Mouse (Mus musculus) ovary, postnatal 36 days (tissue): ENCODE results near the gene Miip.
A peak's percentile ranks its signal among the peaks of the same experiment; 100 is the strongest.
"Not testable (repeated sequence)": the region's sequence is repeated elsewhere in the genome, so short reads cannot be mapped to it uniquely, and the experiment has no call there.

Experiments
- DNase-seq: peaks from one replicate; pipeline ENCODE4 v3.0.0; 2022; ENCODE audit warnings: low spot score, mixed read lengths

Miip gene

GRCm38 (mm10) chr4:147869238-147869637 lies 622 bp upstream of the Miip start:
- no peak for DNase-seq

GRCm38 (mm10) chr4:147867563-147868449 lies 810 bp downstream of the Miip start:
- no peak for DNase-seq

DNA sequence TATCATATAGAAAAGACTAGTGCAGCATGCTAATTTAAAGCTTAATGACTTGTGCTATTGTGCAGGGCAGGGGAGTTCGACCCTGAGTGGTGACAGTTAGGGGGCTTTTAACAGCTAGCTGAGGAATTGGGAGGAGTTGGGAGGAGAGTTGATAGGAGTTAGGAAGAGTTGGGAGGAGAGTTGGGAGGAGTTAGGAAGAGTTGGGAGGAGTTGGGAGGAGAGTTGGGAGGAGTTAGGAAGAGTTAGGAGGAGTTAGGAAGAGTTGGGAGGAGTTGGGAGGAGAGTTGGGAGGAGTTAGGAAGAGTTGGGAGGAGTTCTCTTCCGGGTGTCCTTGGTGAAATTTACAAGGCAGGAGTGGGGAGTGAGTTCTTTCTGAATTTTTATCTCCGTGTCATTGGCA lies 1.8 kb downstream of the Miip start:
- not testable (repeated sequence) for DNase-seq

DNA sequence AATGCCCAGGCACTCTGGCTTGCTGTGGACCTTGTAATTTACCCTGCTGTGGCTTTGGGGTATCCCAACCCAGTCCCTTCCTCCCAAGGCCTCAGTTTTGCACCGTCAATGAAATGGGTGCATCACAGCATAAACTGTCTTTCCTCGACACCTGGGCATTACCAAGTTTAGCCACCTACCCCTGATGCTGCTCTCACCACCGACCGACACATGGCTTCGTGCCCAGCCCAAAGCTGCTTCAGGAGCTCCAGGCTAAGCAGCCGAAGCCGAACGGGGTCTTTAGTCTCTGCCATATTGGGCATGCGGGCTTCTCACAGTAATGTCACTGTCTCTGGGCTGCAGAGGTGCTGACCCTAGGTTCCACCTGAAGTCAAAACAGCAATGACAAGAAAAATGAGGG lies 2.6 kb downstream of the Miip start:
- no peak for DNase-seq

DNA sequence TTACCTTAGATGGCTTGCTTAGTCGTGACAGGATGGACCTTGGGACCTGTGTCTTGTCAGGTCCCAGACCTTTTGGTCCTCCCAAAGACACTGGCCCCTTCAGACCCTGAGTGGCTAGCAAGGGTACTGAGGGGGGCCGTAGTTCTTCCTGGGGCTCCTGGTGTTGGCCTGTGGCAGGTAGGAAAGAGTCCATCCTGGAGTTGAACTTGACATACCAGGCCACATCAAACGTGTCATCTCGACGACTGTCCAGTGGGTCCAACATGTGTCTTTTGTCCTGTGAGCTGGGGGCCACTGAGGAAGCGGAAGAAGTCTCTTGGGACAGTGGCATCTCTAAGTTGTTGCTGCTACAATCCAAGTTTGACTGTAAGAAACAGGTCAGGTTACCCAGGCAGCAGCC lies 3.0 kb downstream of the Miip start:
- DNase-seq, result no peak

DNA sequence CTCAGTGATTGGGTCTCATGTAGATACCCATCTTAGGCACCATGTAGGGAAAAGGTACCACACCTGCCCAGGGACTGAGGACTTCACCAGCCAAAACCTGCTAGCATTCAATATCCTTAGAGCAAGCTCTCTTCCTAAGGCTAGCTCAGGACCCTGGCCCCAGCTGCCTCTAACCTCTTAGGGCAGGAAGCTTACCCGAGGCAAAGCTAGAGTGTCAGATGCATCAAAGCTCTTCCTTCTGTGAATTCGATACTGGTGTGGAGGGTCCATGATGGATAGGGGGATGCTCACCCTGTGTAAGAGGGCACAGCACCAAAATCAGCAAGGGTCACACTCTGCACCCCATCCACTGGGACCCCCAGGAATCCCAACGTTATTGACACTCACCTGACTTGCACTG lies 6.6 kb downstream of the Miip start:
- DNase-seq, result no peak

GRCm38 (mm10) chr4:147850776-147851175 lies 17.8 kb downstream of the Miip start:
- DNase-seq, result no peak

DNA sequence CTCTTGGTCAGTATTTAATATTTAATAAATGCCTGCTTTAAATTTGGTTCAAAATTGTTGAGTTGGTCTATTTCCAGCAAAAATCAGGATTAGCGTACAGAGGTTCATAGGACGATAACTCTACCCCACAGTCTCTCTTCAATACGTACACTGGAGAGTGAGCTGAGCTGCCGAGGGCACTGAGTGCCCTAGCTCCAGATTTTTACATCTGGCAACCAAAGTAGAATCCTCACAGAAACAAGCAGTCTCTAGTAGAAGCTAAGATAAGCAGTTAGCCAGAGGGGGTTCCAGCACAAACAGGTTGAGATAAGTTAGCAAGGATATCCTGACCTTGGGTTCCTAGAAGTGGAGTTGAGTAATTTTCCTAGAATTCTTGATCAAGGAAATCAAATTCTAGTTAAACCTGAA lies 20.0 kb downstream of the Miip start:
- no peak for DNase-seq

GRCm38 (mm10) chr4:147847614-147848583 lies 20.7 kb downstream of the Miip start, which contains the start of gene Zfp933:
TSS of gene Zfp933 (minus strand) at chr4:147848366.
- peak; percentile 36 for DNase-seq

- DNase-seq, result no peak
These were observed 25.7 kb downstream of the Miip start for GRCm38 (mm10) chr4:147842871-147843270.

DNA sequence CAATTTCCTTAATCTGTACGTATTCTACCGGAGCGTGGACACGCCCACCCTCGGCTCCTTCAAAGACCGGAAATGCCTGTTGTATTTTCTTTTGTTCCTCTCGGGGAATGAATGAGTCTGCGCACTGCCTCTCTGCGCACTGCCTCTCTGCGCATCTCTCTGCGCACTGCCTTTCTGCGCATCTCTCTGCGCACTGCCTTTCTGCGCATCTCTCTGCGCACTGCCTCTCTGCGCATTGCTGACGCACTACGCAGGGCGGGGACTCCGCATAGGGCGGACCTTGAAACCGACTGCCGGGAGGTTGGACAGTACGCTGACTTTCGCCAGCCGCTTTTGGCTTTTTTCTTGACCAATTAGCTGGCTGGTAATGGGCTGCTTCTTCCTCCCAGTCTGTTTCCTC lies 29.3 kb downstream of the Miip start:
- DNase-seq, result peak; percentile 19

DNA sequence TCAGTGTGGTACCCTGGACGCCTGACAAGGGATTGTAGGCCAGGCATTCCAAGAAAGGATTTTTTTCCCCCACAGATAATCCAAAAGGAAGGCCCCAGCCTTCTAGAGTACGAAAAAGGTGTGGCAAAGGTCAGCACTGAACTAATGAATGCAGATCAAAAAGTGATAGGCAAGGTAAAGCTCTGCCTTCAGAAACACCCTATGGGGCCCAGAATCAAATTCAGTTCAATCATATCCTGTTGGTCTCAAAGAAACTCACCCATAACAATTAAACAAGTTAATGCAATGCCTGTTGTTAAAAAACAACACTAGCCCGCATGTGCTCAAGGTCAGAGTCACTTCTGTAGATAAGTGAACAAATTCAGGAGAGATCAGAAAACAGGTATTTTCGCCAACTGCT lies 44.2 kb downstream of the Miip start:
- DNase-seq, result no peak

GRCm38 (mm10) chr4:147821414-147821813 lies 47.2 kb downstream of the Miip start:
- DNase-seq, result not testable (repeated sequence)

DNA sequence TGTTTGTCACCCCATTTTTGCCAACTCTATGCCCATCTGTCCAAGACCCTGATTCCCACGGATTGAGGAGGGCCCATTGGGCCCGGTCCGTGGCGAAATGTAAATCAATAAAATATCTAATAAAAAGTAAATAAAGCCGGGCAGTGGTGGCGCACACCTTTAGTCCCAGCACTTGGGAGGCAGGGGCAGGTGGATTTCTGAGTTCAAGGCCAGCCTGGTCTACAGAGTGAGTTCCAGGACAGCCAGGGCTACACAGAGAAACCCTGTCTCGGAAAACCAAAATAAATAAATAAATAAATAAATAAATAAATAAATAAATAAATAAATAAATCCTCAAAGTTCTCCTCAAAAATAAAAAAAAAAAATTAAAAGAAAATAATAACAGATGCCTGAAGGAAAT lies 49.0 kb downstream of the Miip start:
- DNase-seq, result not testable (repeated sequence)

GRCm38 (mm10) chr4:147814592-147815167 lies 53.9 kb downstream of the Miip start:
- no peak for DNase-seq

DNA sequence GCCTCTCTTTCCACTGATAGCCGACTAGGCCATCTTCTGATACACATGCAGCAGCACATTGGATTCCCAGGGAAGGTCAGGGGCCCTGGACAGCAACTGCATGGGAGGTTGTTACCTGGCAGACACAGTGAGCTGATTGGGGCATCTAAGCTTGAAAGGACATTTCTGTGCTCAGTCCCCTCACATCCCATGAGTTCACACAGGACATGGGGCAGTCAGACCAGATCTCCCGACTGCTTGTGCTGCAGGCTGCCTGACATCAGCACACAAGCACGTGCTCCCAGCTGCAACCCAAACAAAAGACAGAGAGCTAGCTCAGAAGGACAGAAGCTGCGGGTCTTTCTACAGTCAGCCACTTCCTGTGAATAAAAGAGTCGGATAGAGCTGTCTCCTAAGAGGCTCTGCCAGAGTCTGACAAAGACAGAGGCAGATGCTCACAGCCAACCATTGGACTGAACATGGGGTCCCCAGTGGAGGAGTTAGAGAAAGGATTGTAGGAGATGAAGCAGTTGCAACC lies 55.3 kb downstream of the Miip start:
- no peak for DNase-seq
